In genomic region chr16:13197293-13197692, GRCm38 (mm10) we compare ENCODE assay signal across 8 mouse cellular contexts. TPM values are rescaled to one million over a fixed set of nuclear protein-coding genes. Genes with fewer than 3 reads are reported as not detected.
DNase-seq lines count a peak whose midpoint lies in the region; ATAC-seq lines count a peak whose summit lies in the region.

No protein-coding gene starts in this region.

- DNase-seq in A20 (ENCODE audit: low read depth, low spot score) = peak; percentile 27
- DNase-seq in brain, adult 2 months (ENCODE audit: low read depth, low spot score) = peak; percentile 98
- DNase-seq in hindbrain, embryonic 14.5 days (ENCODE audit: low spot score) = no peak
- DNase-seq in lung, postnatal 10 days = peak; percentile 51
- peak; percentile 98 for DNase-seq in telencephalon, adult 2 months (ENCODE audit: low read depth, low spot score)
- DNase-seq in gastrocnemius, postnatal 14 days = no peak
- DNase-seq in retina, embryonic 14.5 days (ENCODE audit: low spot score) = no peak
- no peak for DNase-seq in gastrocnemius, adult 8-10 months (ENCODE audit: low spot score in 2 of 2)

- no peaks in the 10 kb centered on the region for H3K27me3 ChIP-seq in hindbrain, embryonic 14.5 days (ENCODE audit: control insufficient read depth, insufficient read depth, low read length)

- H3K4me1 ChIP-seq in hindbrain, embryonic 14.5 days (replicated peaks; ENCODE audit: control insufficient read depth, insufficient read depth, low read length) = peaks cover 9% of the 10 kb centered on the region

- intact Hi-C loops in gastrocnemius, postnatal 14 days (cut with DNase I; ENCODE audit: low total_unique reads) = no loop called here

- H3K9ac ChIP-seq in hindbrain, embryonic 14.5 days = no peak overlapping the region

- ATAC-seq in hindbrain, embryonic 14.5 days (ENCODE audit: low FRiP score) = no peak

- peak overlapping the region; percentile 14; the same call in 1 of the 2 replicates for H3K27ac ChIP-seq in hindbrain, embryonic 14.5 days

- no peak overlapping the region for H3K4me3 ChIP-seq in hindbrain, embryonic 14.5 days (replicated peaks; ENCODE audit: low read length)

- no peaks in the 10 kb centered on the region for H3K9me3 ChIP-seq in hindbrain, embryonic 14.5 days (ENCODE audit: control insufficient read depth, low read length)

- H3K36me3 ChIP-seq in hindbrain, embryonic 14.5 days (replicated peaks; ENCODE audit: control insufficient read depth, insufficient read depth) = no peaks in the 10 kb centered on the region

- no peak overlapping the region for H3K4me2 ChIP-seq in hindbrain, embryonic 14.5 days (replicated peaks)

- WGBS in hindbrain, embryonic 14.5 days = 27% methylated on average over 5 of the region's 5 CpGs

RNA-seq across cellular contexts. Expression of gene Mrtfb, which starts 59.0 kb away (rescaled TPM):
- polyA plus RNA-seq in hindbrain, embryonic 14.5 days (2014; fragmentation: Nextera tagmentation; extraction: Ambion mirVana) = 14.6 and 15.4 TPM in 2 replicates
- total RNA-seq in gastrocnemius, postnatal 14 days (2021) = 10 to 100 TPM; 27.4 to 33.3 TPM
- total RNA-seq in gastrocnemius, adult 8-10 months (2022) = 10 to 100 TPM; 24.7 to 25.9 (median 25.6) TPM

Comparison
In these comparisons a context has a peak if more than half of its experiments do, and no peak if none do; other contexts are left out.
1. DNase-seq: peak in A20 (single experiment), brain, adult 2 months (single experiment), lung, postnatal 10 days (single experiment) and telencephalon, adult 2 months (single experiment); none in hindbrain, embryonic 14.5 days (single experiment), gastrocnemius, postnatal 14 days (single experiment), retina, embryonic 14.5 days (single experiment) and gastrocnemius, adult 8-10 months (0 of 2).